Mouse (Mus musculus): ENCODE measurements around the gene Vmn1r80. TPM values are rescaled to one million over a fixed set of nuclear protein-coding genes. Genes with fewer than 3 reads are reported as not detected.
"Not testable (repeated sequence)": the region's sequence is repeated elsewhere in the genome, so short reads cannot be mapped to it uniquely, and the experiment has no call there.

Vmn1r80 gene
- polyA plus RNA-seq (2016; fragmentation: Nextera tagmentation; extraction: Ambion mirVana) = not detected in 2 replicates

- H3K4me1 ChIP-seq = no peaks in the 10 kb centered on the region
- H3K4me3 ChIP-seq = no peak within 1 kb of the TSS
- DNase-seq (ENCODE audit: low spot score) = no peak
- H3K27me3 ChIP-seq (replicated peaks; ENCODE audit: low read depth, poor library complexity, severe bottlenecking) = no peaks in the 10 kb centered on the region
- WGBS = 81% methylated on average over 1 of the region's 1 CpGs
- no peak within 1 kb of the TSS for H3K27ac ChIP-seq (replicated peaks)
- no peaks in the 10 kb centered on the region for H3K36me3 ChIP-seq (replicated peaks)
- H3K9me3 ChIP-seq = peaks cover 5% of the 10 kb centered on the region; the same call in 1 of the 2 replicates
These were observed at the start of gene Vmn1r80 for GRCm38 (mm10) chr7:12188986-12189385. Vmn1r80 (plus strand) TSS chr7:12189286.

- 67% methylated on average over 2 of the region's 2 CpGs for WGBS
- Histone ChIP-seq H3K9me3 (peaks cover 6% of the 10 kb centered on the region; the same call in 1 of the 2 replicates), H3K27me3 (replicated peaks; ENCODE audit: low read depth, poor library complexity, severe bottlenecking) (no peaks in the 10 kb centered on the region), H3K4me1 (no peaks in the 10 kb centered on the region), H3K36me3 (replicated peaks) (no peaks in the 10 kb centered on the region), H3K27ac (replicated peaks) (no peak within 1 kb of the TSS), H3K4me3 (no peak within 1 kb of the TSS)
- no peak for DNase-seq (ENCODE audit: low spot score)
These were observed 39.1 kb upstream of the Vmn1r80 start, which contains the start of gene Vmn1r78 for GRCm38 (mm10) chr7:12149957-12150356. Vmn1r78 (plus strand) TSS chr7:12150257.

GRCm38 (mm10) chr7:12156463-12156862 is 32.6 kb upstream of the Vmn1r80 start:
- not testable (repeated sequence) for H3K9me3 ChIP-seq; H3K36me3 ChIP-seq (replicated peaks); H3K27ac ChIP-seq (replicated peaks); H3K4me3 ChIP-seq; DNase-seq (ENCODE audit: low spot score); H3K4me1 ChIP-seq; H3K27me3 ChIP-seq (replicated peaks; ENCODE audit: low read depth, poor library complexity, severe bottlenecking)
- 56% methylated on average over 1 of the region's 1 CpGs for WGBS

- H3K27me3 ChIP-seq (replicated peaks; ENCODE audit: low read depth, poor library complexity, severe bottlenecking); H3K27ac ChIP-seq (replicated peaks); H3K4me3 ChIP-seq; H3K36me3 ChIP-seq (replicated peaks); H3K4me1 ChIP-seq; H3K9me3 ChIP-seq; DNase-seq (ENCODE audit: low spot score): not testable (repeated sequence)
These were observed 18.1 kb upstream of the Vmn1r80 start, which contains the start of gene Vmn1r79 for GRCm38 (mm10) chr7:12170979-12171378. Vmn1r79 (plus strand) TSS chr7:12171279.

- H3K4me1 ChIP-seq; H3K9me3 ChIP-seq; H3K36me3 ChIP-seq (replicated peaks); H3K27ac ChIP-seq (replicated peaks); DNase-seq (ENCODE audit: low spot score); H3K27me3 ChIP-seq (replicated peaks; ENCODE audit: low read depth, poor library complexity, severe bottlenecking); H3K4me3 ChIP-seq: not testable (repeated sequence)
- WGBS = 61% methylated on average over 2 of the region's 2 CpGs
These were observed 16.2 kb upstream of the Vmn1r80 start for GRCm38 (mm10) chr7:12172926-12173325.

GRCm38 (mm10) chr7:12204141-12204540 is 15.1 kb downstream of the Vmn1r80 start:
- no peaks in the 10 kb centered on the region for H3K27me3 ChIP-seq (replicated peaks; ENCODE audit: low read depth, poor library complexity, severe bottlenecking)
- no peak overlapping the region for H3K27ac ChIP-seq (replicated peaks)
- no peaks in the 10 kb centered on the region for H3K4me1 ChIP-seq
- H3K4me3 ChIP-seq = no peak overlapping the region
- 57% methylated on average over 2 of the region's 2 CpGs for WGBS
- H3K36me3 ChIP-seq (replicated peaks) = no peaks in the 10 kb centered on the region
- no peak for DNase-seq (ENCODE audit: low spot score)
- peaks cover 22% of the 10 kb centered on the region for H3K9me3 ChIP-seq

Other genes starting within 250 kb of the Vmn1r80 start
- not detected in 2 replicates for gene Vmn1r77, start 152.5 kb upstream of the Vmn1r80 start, polyA plus RNA-seq (2016; fragmentation: Nextera tagmentation; extraction: Ambion mirVana)
- not detected in 2 replicates for gene Vmn1r78, start 39.0 kb upstream of the Vmn1r80 start, polyA plus RNA-seq (2016; fragmentation: Nextera tagmentation; extraction: Ambion mirVana)
- not detected in 2 replicates for gene Vmn1r79, start 18.0 kb upstream of the Vmn1r80 start, polyA plus RNA-seq (2016; fragmentation: Nextera tagmentation; extraction: Ambion mirVana)
- not detected in 2 replicates for gene Vmn1r81, start 79.0 kb downstream of the Vmn1r80 start, polyA plus RNA-seq (2016; fragmentation: Nextera tagmentation; extraction: Ambion mirVana)
- gene Vmn1r82, start 111.1 kb downstream of the Vmn1r80 start, polyA plus RNA-seq (2016; fragmentation: Nextera tagmentation; extraction: Ambion mirVana) = not detected in 2 replicates
- gene Vmn1r83, start 140.2 kb downstream of the Vmn1r80 start, polyA plus RNA-seq (2016; fragmentation: Nextera tagmentation; extraction: Ambion mirVana) = 0.06 TPM in 1 of 2 replicates, not detected in the other
- gene Vmn1r84, start 180.0 kb downstream of the Vmn1r80 start, polyA plus RNA-seq (2016; fragmentation: Nextera tagmentation; extraction: Ambion mirVana) = not detected in 2 replicates
- gene Zfp551, start 233.5 kb downstream of the Vmn1r80 start, polyA plus RNA-seq (2016; fragmentation: Nextera tagmentation; extraction: Ambion mirVana) = 3.3 and 3.9 TPM in 2 replicates